Mouse (Mus musculus) monocyte, adult 2 months (primary cell): ENCODE data around the gene Glyr1.

ENCODE experiments used
- DNase-seq, 2 experiments: peaks; one replicate each; pipeline ENCODE4 v3.0.0; 2022; ENCODE audit warnings: low spot score in 2 of 2, low read depth in 1 of 2

The Glyr1 gene

GRCm38 (mm10) chr16:4964731-4965391, 84.8 kb downstream of the Glyr1 start:
- DNase-seq = no peak
